In the genomic region with DNA sequence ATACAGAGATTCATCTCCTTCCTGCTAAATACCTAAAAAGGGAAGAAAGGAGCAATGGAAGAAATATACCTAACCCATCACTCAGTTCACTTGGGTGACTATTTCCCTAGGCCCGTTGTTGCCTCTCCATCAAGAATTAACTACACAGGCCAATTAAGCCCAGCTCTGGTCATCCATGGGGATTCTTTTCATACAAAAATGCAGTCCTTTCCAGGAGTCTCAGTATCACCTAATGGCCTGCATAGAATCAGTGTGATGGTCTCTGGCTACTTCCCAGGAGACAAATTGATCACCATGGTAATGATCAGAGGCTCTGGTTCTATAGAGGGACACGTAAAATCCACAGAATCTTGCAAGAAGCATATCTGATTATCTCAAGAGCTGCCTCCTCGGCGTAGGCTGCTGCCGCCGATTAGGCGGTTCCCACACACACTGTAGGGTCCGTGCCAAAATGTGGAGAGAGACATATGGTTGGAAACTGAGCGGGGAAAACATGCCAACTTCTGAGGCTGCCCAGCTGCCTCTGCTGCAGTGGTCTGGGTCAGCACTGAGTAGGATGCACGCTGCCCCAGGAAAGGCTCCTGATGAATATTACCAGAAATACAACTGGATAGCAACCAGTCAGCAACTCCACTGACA, we compare ENCODE assay signal across 9 mouse cellular contexts. TPM values are rescaled to one million over a fixed set of nuclear protein-coding genes. Genes with fewer than 3 reads are reported as not detected.
DNase-seq lines count a peak whose midpoint lies in the region; ATAC-seq and TF ChIP-seq lines count a peak whose summit lies in the region.
"Had no signal": no experiment of that assay in that cellular context is flagged by ENCODE, and none has a peak within 500 bp of the region (broad histone marks: within the 10 kb centered on the region; RNA-seq: fewer than 3 reads in every experiment).

No protein-coding gene starts in this region.

- no peak overlapping the region for H3K9ac ChIP-seq in kidney, embryonic 15.5 days
- H3K9ac ChIP-seq in neural tube, embryonic 13.5 days, result no peak overlapping the region
- H3K9ac ChIP-seq: embryonic facial prominence, embryonic 12.5 days had no signal

- no peak for TF ChIP-seq CTCF in thymus, adult 2 months (IDR thresholded peaks at IDR 0.05; ENCODE audit: borderline replicate concordance, control insufficient read depth, extremely low read depth, insufficient read depth, low read length, poor library complexity)

- no peak for TF ChIP-seq POLR2A in thymus, adult 2 months (IDR thresholded peaks at IDR 0.05; ENCODE audit: control insufficient read depth, extremely low read depth, insufficient read depth, low read length, poor library complexity)

- H3K27me3 ChIP-seq in kidney, embryonic 15.5 days, result no peaks in the 10 kb centered on the region
- no peaks in the 10 kb centered on the region for H3K27me3 ChIP-seq in neural tube, embryonic 13.5 days
- no peaks in the 10 kb centered on the region for H3K27me3 ChIP-seq in thymus, adult 2 months (ENCODE audit: control insufficient read depth, insufficient read depth, low read length)
- H3K27me3 ChIP-seq: embryonic facial prominence, embryonic 12.5 days had no signal

- no peaks in the 10 kb centered on the region for H3K36me3 ChIP-seq in kidney, embryonic 15.5 days
- H3K36me3 ChIP-seq in neural tube, embryonic 13.5 days, result no peaks in the 10 kb centered on the region
- no peaks in the 10 kb centered on the region for H3K36me3 ChIP-seq in thymus, adult 2 months (ENCODE audit: control insufficient read depth, insufficient read depth, low read length)
- H3K36me3 ChIP-seq: embryonic facial prominence, embryonic 12.5 days had no signal

- DNase-seq in kidney, postnatal 14 days, result no peak
- peak; percentile 90 to 91 for DNase-seq in cerebellum, postnatal 10 days
- peak; percentile 68 for DNase-seq in layer of hippocampus, adult 11-12 months (ENCODE audit: low spot score)
- no peak for DNase-seq in thymus, adult 2 months
- no peak for DNase-seq in kidney, adult 11 months

- WGBS in kidney, embryonic 15.5 days, result 80% methylated on average over 10 of the region's 10 CpGs
- WGBS in neural tube, embryonic 13.5 days, result 71% methylated on average over 10 of the region's 10 CpGs
- WGBS in thymus, adult 2 months, result 92% methylated on average over 10 of the region's 10 CpGs

- H3K27ac ChIP-seq in kidney, embryonic 15.5 days, result no peak overlapping the region
- no peak overlapping the region for H3K27ac ChIP-seq in neural tube, embryonic 13.5 days (replicated peaks)
- no peak overlapping the region for H3K27ac ChIP-seq in thymus, adult 2 months (ENCODE audit: control insufficient read depth, insufficient read depth, low read length)
- H3K27ac ChIP-seq: embryonic facial prominence, embryonic 12.5 days had no signal

- H3K4me2 ChIP-seq in kidney, embryonic 15.5 days, result no peak overlapping the region
- H3K4me2 ChIP-seq in neural tube, embryonic 13.5 days, result no peak overlapping the region
- H3K4me2 ChIP-seq: embryonic facial prominence, embryonic 12.5 days had no signal

- H3K4me1 ChIP-seq in kidney, embryonic 15.5 days, result no peaks in the 10 kb centered on the region
- no peaks in the 10 kb centered on the region for H3K4me1 ChIP-seq in neural tube, embryonic 13.5 days (replicated peaks)
- no peaks in the 10 kb centered on the region for H3K4me1 ChIP-seq in thymus, adult 2 months (replicated peaks; ENCODE audit: control insufficient read depth, insufficient read depth, low read length)
- H3K4me1 ChIP-seq: embryonic facial prominence, embryonic 12.5 days had no signal

- no peaks in the 10 kb centered on the region for H3K9me3 ChIP-seq in kidney, embryonic 15.5 days (replicated peaks)
- H3K9me3 ChIP-seq in neural tube, embryonic 13.5 days, result no peaks in the 10 kb centered on the region
- H3K9me3 ChIP-seq: embryonic facial prominence, embryonic 12.5 days had no signal

- no peak overlapping the region for H3K4me3 ChIP-seq in kidney, embryonic 15.5 days (replicated peaks)
- H3K4me3 ChIP-seq in neural tube, embryonic 13.5 days, result no peak overlapping the region
- no peak overlapping the region for H3K4me3 ChIP-seq in thymus, adult 2 months (ENCODE audit: control insufficient read depth, insufficient read depth, low read length)
- H3K4me3 ChIP-seq: embryonic facial prominence, embryonic 12.5 days had no signal

- ATAC-seq in kidney, embryonic 15.5 days (replicated peaks; ENCODE audit: low FRiP score), result 0 out of 2 replicates have a peak, but pooled peaks have one; percentile 6
- ATAC-seq in neural tube, embryonic 13.5 days (ENCODE audit: low read depth), result peak; percentile 74
- no peak for ATAC-seq in megakaryocyte, adult 5-6 weeks (ENCODE audit: poor library complexity, severe bottlenecking)

RNA-seq across cellular contexts. Expression of gene Pter, which starts 40.4 kb away (rescaled TPM):
- polyA plus RNA-seq in kidney, embryonic 15.5 days (2015; fragmentation: Nextera tagmentation; extraction: Ambion mirVana), result 51.5 and 53.6 TPM in 2 replicates
- 5.0 and 5.3 TPM in 2 replicates for polyA plus RNA-seq in neural tube, embryonic 13.5 days (2015; fragmentation: Nextera tagmentation; extraction: Ambion mirVana)
- polyA plus RNA-seq in thymus, adult 2 months (2012; rRNA removed), result 0.81 and 1.4 TPM in 2 replicates
- total RNA-seq in megakaryocyte, adult 5-6 weeks (2015), result 1.4 and 2.1 TPM in 2 replicates
- 3.0 and 5.6 TPM in 2 replicates for total RNA-seq in megakaryocyte, adult 5-6 weeks (2017)

Comparison
In these comparisons a context has a peak if more than half of its experiments do, and no peak if none do; other contexts are left out.
1. DNase-seq: peak in cerebellum, postnatal 10 days (2 of 2) and layer of hippocampus, adult 11-12 months (single experiment); none in kidney, postnatal 14 days (single experiment), thymus, adult 2 months (single experiment) and kidney, adult 11 months (single experiment).